Mouse (Mus musculus): ENCODE measurements at regions not wholly inside any gene's neighbourhood (a gene's known extent, or its start where the extent isn't known, plus 50 kb on each side); places are given as distances from the start of the nearest gene placed in this dataset.

GRCm38 (mm10) chr13:112081935-112082334, 206.3 kb upstream of the Ankrd55 start:
- DNase-seq: no peak

GRCm38 (mm10) chr13:112084484-112085278, 203.6 kb upstream of the Ankrd55 start:
- peak; percentile 70 for DNase-seq

- peak; percentile 53 for DNase-seq
These were observed 199.9 kb upstream of the Ankrd55 start for GRCm38 (mm10) chr13:112088312-112088771.

- no peak for DNase-seq
These were observed 197.5 kb upstream of the Ankrd55 start for GRCm38 (mm10) chr13:112090737-112091136.

DNA sequence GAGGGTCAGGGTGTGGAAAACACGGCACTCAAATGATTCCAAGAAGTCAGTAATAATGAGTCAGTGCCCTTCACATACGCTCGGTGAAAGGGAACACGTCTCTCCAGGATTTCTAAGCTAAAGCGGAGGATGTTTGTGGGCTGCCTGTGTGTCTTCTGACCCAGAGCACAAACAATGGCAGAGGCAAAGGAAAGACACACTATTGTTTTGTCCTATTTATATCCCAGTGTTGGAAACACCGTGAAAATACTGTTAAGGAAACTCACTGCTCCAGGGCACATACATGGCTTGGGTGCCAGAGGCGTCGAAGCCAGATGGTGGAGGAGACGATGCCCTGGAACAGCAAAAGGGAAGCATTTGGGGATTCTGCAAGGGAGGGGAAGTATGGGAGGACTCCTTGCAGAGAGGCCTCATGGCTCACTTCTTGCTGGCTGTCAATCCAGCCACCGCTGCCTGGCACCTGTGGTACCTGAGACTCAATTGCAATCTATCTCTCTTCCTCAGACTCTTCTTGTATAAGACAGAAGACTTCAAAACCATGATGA, 192.6 kb upstream of the Ankrd55 start:
- no peak for DNase-seq

DNA sequence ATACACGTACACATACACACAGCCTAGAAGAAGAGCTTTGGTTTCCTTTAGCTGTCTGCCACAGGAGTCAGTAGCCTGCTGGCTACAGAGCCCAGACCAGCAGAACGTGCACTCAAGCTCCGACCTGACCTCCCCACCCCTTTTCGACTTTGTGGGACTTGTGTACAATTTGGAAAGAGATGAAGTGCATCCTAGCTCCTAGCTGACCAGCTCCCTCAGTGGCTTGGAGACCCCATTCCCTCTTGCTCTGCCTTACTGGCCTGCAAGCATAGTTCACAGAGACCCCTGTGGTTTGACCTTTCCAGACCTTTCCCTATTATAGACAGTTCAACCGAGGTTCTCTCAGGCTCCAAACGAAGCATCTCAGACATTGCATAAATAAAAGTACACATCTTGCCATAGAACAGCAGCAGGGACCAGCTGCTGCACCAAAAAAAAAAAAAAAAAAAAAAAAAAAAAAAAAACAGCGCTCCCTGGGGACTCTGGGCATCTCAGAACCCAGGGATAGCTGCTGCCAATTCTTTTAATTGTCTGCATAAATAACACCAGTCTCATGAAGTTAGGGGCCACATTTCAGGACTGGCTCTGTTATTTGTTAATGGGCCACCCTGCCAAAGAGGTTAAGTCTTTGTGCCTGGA, 188.2 kb upstream of the Ankrd55 start:
- DNase-seq: peak; percentile 63

DNA sequence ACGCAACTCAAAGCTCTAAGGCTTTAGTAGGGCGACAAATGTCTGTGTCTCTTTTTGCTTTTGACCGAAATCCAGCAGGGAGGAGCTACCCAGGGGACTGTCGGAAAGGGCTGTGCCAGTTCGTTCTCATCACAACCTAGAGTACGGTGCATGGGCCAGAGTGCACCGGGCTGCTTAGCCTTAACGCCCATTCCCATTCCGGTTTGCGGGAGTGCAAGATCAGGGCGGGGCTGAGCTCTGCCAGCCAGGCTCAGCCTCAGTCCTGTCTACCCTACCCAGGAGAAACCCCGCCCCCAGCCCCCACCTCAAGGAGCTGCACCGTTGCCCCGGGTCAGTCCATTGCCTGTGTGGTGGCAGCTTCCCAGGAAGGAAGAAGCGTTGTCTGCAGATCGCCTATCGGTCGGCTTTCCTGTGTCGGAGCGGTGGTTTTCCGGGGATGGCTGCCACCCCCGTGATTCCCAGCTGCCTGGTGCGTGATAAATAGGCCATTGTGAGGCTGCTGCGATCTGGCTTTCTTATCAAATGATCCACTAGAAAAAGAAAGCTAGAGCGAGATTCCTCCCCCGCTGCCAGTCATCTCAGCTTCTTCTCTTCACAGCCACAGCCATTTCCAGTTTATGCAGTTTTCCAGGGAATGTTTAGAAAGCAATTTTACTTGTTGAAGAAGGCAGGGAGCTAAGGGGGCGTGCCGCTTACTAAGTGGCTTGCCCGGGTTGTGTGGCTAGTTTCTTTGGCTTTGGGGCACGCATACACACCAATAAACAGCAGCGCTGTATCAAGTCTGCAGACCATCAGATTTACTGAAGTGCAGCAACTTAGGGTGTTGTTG, 187.4 kb upstream of the Ankrd55 start:
- peak; percentile 85 for DNase-seq

GRCm38 (mm10) chr13:112101421-112101756, 186.9 kb upstream of the Ankrd55 start:
- DNase-seq: no peak

GRCm38 (mm10) chr13:112105953-112106352, 182.3 kb upstream of the Ankrd55 start:
- no peak for DNase-seq

GRCm38 (mm10) chr13:112114741-112115201, 173.5 kb upstream of the Ankrd55 start:
- DNase-seq: no peak

DNA sequence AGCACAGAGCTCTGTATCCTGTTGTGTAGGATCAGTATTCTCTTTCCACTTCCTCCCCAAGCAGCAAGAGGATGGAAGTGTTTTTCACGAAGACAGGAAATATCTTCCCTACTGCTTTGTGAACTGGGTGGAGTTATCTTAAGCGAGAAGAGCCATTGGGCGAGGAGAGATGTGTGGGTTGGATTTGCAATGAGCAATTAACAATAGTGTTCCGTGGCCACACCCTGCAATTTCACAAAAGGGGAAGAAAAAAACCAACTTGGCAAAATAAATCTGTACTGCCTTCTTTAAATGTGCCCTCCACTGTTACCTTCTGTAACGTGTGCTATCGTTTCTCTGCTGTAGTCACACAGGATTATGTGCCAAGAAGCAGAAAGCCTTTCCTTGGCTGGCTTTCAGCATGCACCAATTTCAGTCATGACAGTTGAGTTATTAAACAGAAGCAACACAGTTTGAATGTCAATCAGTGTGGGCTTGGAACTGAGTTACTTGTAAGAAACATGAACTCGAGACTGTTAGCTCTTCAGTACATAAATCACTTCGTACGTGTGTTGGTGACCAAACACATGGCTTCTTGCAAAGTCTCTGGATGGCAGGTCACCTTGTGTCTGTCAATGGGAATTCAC, 172.0 kb upstream of the Ankrd55 start:
- DNase-seq: no peak

DNA sequence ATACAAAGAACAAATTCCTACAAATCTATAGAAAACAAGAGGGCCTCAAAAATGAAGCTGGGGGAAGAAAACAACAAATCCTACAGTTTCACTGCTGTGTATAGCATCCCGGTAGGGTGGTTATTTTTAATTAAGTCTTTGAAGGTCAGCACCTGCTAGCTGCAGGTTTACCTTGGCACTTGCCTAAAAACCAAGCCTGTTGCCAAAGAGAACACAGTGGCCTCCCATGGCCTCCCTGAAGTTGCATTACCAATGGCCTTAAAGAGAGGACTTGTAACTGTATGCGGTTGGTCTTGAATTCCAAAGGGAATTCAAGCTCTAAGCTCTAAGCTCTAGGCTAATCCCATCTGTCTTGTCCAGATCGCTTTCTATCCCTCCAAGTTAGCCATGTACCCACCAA, 169.7 kb upstream of the Ankrd55 start:
- no peak for DNase-seq

DNA sequence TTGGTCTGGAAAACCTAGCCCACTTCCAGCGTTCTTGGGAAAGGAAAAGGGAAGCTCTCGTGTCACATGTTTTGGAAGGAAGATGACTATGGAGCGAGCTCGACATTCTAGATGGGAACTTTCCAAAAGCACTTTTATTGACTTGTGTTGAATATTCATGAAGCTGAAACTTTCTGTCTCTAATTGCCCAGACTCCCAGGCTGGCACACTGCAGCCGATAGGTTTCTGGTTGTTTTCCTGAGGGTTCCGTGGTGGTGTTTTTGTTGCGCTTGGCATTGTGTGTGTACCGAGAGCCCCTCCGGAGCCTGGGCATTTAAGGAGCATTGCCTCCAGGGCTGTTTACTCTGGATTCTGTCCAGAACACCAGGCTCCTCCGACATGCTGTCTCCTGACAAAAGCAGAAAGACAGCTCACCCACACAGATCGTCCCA, 168.6 kb upstream of the Ankrd55 start:
- peak; percentile 61 for DNase-seq

DNA sequence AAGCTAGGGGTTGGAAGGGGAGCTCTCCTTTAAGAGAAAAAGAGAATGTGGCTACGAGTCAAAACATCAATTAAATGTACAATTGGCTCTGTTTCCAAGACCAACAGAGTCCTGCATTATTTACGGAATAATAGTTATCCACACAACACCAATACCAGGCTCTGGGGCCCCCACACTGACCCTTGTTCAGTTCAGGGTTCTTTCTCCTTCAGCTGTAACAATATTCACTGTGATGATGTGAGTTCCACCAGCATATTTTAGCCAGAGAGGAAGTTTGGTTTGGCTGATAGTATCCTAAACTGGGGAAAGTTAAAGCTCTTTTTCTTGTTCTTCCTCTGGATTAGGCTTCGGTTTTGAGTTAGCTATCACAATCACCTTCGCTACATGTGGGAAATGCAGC, 167.9 kb upstream of the Ankrd55 start:
- no peak for DNase-seq

DNA sequence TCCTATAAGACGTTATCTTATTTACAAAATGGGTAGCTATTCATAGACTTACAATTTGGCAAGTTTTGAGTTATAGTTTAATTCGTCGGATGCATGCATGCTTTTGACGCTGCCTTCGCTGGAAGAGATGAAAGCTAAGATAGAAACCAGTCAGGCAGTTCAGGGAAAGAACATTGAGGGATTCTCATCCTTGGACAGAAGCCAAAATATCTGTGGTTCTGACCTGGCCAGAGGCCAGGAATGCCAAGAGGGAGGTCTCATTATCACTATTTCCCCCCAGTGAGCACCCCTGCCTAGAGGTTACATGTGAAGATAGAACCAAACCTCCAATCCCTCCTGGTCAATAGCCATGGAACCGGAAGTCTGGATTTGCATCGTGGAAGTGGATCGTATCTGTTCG, 167.1 kb upstream of the Ankrd55 start:
- DNase-seq: no peak

DNA sequence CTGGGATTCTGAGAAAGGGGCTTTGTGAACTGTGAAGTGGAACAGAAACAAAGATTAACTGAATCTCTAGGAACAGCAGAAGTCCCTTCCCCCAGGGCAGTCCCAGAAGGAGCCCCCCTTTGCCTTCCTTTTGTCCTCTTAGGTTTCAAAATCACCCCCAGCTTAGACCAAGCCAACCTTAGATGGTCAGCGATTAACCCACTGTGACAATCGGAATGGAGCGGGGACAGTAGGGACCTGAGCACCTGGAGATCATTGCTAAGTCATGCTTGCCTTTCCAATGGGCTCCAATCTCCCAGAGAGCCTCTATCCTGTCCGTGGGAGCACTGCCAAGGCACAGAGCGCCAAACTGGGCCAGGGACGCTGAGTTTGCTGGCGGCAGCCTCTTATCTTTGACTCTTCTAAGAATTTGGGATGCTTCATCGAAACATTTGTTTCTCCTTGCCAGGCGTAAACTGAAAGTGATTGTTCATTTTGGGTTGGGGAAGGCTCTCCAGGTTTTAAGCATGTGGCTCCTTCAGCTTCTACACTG, 165.3 kb upstream of the Ankrd55 start:
- DNase-seq: no peak

DNA sequence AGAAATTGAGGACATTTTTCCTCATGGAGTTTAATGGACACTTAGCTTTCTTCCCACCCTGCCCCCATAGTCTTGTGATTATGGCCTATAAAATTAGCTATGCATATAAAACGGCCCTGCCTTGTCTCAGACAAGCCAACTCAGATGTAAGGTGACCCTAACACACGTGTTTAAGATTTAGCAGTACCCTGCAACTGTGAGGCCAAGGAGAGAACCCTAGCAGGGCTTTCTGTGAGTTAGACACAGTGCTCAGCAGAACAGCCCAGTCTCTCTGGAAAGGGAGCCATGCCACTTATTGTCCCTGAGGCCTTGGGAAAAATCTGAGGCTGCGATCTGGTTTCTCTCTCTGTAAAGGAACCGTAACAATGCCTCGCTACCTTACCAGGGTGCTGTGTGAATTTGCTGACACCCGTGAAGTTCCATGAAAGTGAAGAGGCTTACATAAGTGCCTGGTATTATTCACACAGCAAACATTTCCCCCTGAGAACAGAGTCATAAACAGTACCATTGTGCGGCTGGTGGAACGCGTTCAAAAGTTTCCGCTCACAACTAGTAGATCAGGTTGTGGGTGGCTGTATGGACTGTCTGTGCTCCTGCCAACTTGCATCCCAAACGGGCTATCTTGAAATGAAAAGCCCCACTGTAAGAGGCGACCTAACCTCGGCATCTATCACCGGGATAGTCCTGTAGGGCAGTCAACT, 162.3 kb upstream of the Ankrd55 start:
- DNase-seq: no peak

GRCm38 (mm10) chr13:112130220-112130619, 158.0 kb upstream of the Ankrd55 start:
- no peak for DNase-seq

GRCm38 (mm10) chr13:112130774-112131173, 157.5 kb upstream of the Ankrd55 start:
- DNase-seq: no peak

- no peak for DNase-seq
These were observed 157.1 kb upstream of the Ankrd55 start for GRCm38 (mm10) chr13:112131191-112131590.

GRCm38 (mm10) chr13:112133736-112134135, 154.5 kb upstream of the Ankrd55 start:
- DNase-seq: no peak

DNA sequence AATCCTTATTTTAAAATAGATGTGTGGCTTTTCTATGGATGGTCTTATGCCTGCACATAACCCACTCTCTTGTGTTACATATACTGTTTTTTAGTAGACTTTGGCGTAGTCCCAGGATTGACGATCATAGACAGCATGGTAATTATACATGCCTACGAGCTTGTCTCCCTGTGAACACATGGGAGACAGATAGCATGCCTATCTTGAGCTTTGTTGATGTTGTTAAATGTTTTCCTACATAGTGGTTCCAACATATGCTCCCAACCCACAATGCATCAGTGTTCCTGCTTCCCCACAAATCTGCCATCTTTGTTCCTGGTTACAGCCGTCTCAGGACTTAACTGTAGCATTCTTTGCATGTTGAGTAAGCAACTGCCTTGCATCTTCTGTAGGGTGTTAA, 153.6 kb upstream of the Ankrd55 start:
- no peak for DNase-seq
